Mouse (Mus musculus) midbrain, embryonic 14.5 days (tissue): Measurements from ENCODE around the gene Isg20l2. TPM values are rescaled to one million over a fixed set of nuclear protein-coding genes. Genes with fewer than 3 reads are reported as not detected.

Experiments used
- ATAC-seq: fragments of 200-750 bp; cut with Nextera tagmentation; 2 replicates; pipeline ENCODE4 v1.8.0; 2017; ENCODE audit warnings: moderate number of reproducible peaks, moderate library complexity; ENCODE audit not compliant: low FRiP score, low TSS enrichment
- DNase-seq: peaks from one replicate; pipeline ENCODE4 v3.0.0-alpha.2; 2015
- H3K27ac ChIP-seq: fragments of 300-500 bp; sonication (generic); replicated peaks from 2 replicates; pipeline ENCODE4 v1.5.1; 2014; ENCODE audit warnings: mild to moderate bottlenecking, low read depth, low read length, moderate library complexity
- H3K27me3 ChIP-seq: fragments of 300-500 bp; sonication (generic); 2 replicates; pipeline ENCODE4 v1.6.1; 2014; ENCODE audit warnings: low read length, control low read depth, mixed read lengths; ENCODE audit not compliant: control insufficient read depth, insufficient read depth
- H3K36me3 ChIP-seq: fragments of 300-500 bp; sonication (generic); 2 replicates; pipeline ENCODE4 v1.6.1; 2014; ENCODE audit warnings: low read length, control low read depth; ENCODE audit not compliant: control insufficient read depth, insufficient read depth
- H3K4me1 ChIP-seq: fragments of 300-500 bp; sonication (generic); 2 replicates; pipeline ENCODE4 v1.6.1; 2014; ENCODE audit warnings: mild to moderate bottlenecking, antibody characterized with exemption, low read length, control low read depth; ENCODE audit not compliant: control insufficient read depth, insufficient read depth
- H3K4me2 ChIP-seq: fragments of 300-500 bp; sonication (generic); 2 replicates; pipeline ENCODE4 v1.6.1; 2014; ENCODE audit warnings: mild to moderate bottlenecking, low read length, moderate library complexity
- H3K4me3 ChIP-seq: fragments of 300-500 bp; sonication (generic); replicated peaks from 2 replicates; pipeline ENCODE4 v1.5.1; 2014; ENCODE audit warnings: low read depth, low read length
- H3K9ac ChIP-seq: fragments of 300-500 bp; sonication (generic); replicated peaks from 2 replicates; pipeline ENCODE4 v1.6.1; 2014; ENCODE audit warnings: mild to moderate bottlenecking, low read length, moderate library complexity
- H3K9me3 ChIP-seq: fragments of 300-500 bp; sonication (generic); 2 replicates; pipeline ENCODE4 v1.6.1; 2016; ENCODE audit warnings: low read length, control low read depth, mixed read lengths; ENCODE audit not compliant: control insufficient read depth
- WGBS: fragments of 180-500 bp; shearing (Covaris S2); extraction: QIAGEN DNeasy Blood & Tissue Kit; methylation state at CpG from one replicate; pipeline ENCODE4 v1.1.7; 2014; 5-methylcytosine and 5-hydroxymethylcytosine counted together
- polyA plus RNA-seq: library from polyadenylated mRNA; unstranded; fragments of >200 nt; fragmentation: Nextera tagmentation; extraction: Ambion mirVana; gene quantifications from 2 replicates; pipeline ENCODE4 v1.2.1, GENCODE M21; 2014

The Isg20l2 gene
- polyA plus RNA-seq, 1 experiment from 2014 or later = 23.2 TPM

- Histone ChIP-seq H3K9ac (no peak overlapping the region), H3K4me2 (no peak overlapping the region), H3K9me3 (no peaks in the 10 kb centered on the region), H3K4me3 (no peak overlapping the region), H3K4me1 (peaks cover 12% of the 10 kb centered on the region), H3K27me3 (no peaks in the 10 kb centered on the region), H3K27ac (no peak overlapping the region), H3K36me3 (no peaks in the 10 kb centered on the region)
- WGBS = 39% methylated on average over 4 of the region's 4 CpGs
- ATAC-seq (no peak), DNase-seq (no peak)
Observed at GRCm38 (mm10) chr3:87958476-87958875, 28.4 kb downstream of the Isg20l2 start.

- no peak for DNase-seq
- Histone ChIP-seq H3K27ac (no peak overlapping the region), H3K4me1 (peaks cover 12% of the 10 kb centered on the region), H3K36me3 (no peaks in the 10 kb centered on the region), H3K9me3 (no peaks in the 10 kb centered on the region), H3K4me2 (no peak overlapping the region), H3K4me3 (no peak overlapping the region), H3K9ac (no peak overlapping the region), H3K27me3 (no peaks in the 10 kb centered on the region)
- no peak for ATAC-seq
- 35% methylated on average over 1 of the region's 1 CpGs for WGBS
Observed at GRCm38 (mm10) chr3:87958967-87959366, 28.9 kb downstream of the Isg20l2 start.

GRCm38 (mm10) chr3:87959371-87959770 lies 29.3 kb downstream of the Isg20l2 start:
- no peak overlapping the region for H3K4me3 ChIP-seq
- H3K36me3 ChIP-seq = no peaks in the 10 kb centered on the region
- H3K9me3 ChIP-seq = no peaks in the 10 kb centered on the region
- H3K9ac ChIP-seq = no peak overlapping the region
- no peaks in the 10 kb centered on the region for H3K27me3 ChIP-seq
- DNase-seq (no peak), ATAC-seq (no peak)
- no peak overlapping the region for H3K4me2 ChIP-seq
- 65% methylated on average over 7 of the region's 7 CpGs for WGBS
- peak overlapping the region; percentile 90; the same call in 1 of the 2 replicates for H3K27ac ChIP-seq
- H3K4me1 ChIP-seq = peaks cover 12% of the 10 kb centered on the region

GRCm38 (mm10) chr3:87960191-87960585 lies 30.1 kb downstream of the Isg20l2 start:
- Histone ChIP-seq H3K4me1 (peaks cover 12% of the 10 kb centered on the region), H3K36me3 (no peaks in the 10 kb centered on the region), H3K9ac (peak overlapping the region; percentile 51; the same call in 1 of the 2 replicates), H3K4me3 (peak overlapping the region; percentile 37), H3K27ac (peak overlapping the region; percentile 90), H3K9me3 (no peaks in the 10 kb centered on the region), H3K27me3 (no peaks in the 10 kb centered on the region), H3K4me2 (peak overlapping the region; percentile 70)
- 1% methylated on average over 10 of the region's 10 CpGs for WGBS
- no peak for DNase-seq
- ATAC-seq = no peak

GRCm38 (mm10) chr3:87960586-87961191 lies 30.6 kb downstream of the Isg20l2 start:
- Histone ChIP-seq H3K36me3 (no peaks in the 10 kb centered on the region), H3K4me2 (peak overlapping the region; percentile 70), H3K4me1 (peaks cover 12% of the 10 kb centered on the region), H3K4me3 (peak overlapping the region; percentile 37), H3K9ac (peak overlapping the region; percentile 51), H3K9me3 (no peaks in the 10 kb centered on the region), H3K27ac (peak overlapping the region; percentile 90), H3K27me3 (no peaks in the 10 kb centered on the region)
- under 1% methylated on average over 27 of the region's 27 CpGs for WGBS
- ATAC-seq (peak; percentile 97), DNase-seq (peak; percentile 96)

- 1% methylated on average over 21 of the region's 21 CpGs for WGBS
Observed at GRCm38 (mm10) chr3:87970184-87970938, 40.2 kb downstream of the Isg20l2 start.

GRCm38 (mm10) chr3:87970939-87971488 lies 40.9 kb downstream of the Isg20l2 start, which contains the start of gene Nes:
TSS of gene Nes (plus strand) at chr3:87971078.
- WGBS = under 1% methylated on average over 44 of the region's 44 CpGs
- H3K27me3 ChIP-seq = no peaks in the 10 kb centered on the region
- peaks cover 30% of the 10 kb centered on the region for H3K4me1 ChIP-seq
- H3K27ac ChIP-seq = peak within 1 kb of the TSS; percentile 66
- H3K36me3 ChIP-seq = peaks cover 7% of the 10 kb centered on the region; the same call in 1 of the 2 replicates
- peak; percentile 71 for ATAC-seq
- H3K4me2 ChIP-seq = peak within 1 kb of the TSS; percentile 94
- peak; percentile 91 for DNase-seq
- H3K4me3 ChIP-seq = peak within 1 kb of the TSS; percentile 58
- H3K9ac ChIP-seq = peak within 1 kb of the TSS; percentile 71
- no peaks in the 10 kb centered on the region for H3K9me3 ChIP-seq

More at GRCm38 (mm10) chr3:87970184-87970938, 40.2 kb downstream of the Isg20l2 start:
- Histone ChIP-seq H3K9ac (no peak overlapping the region; the same call in 1 of the 2 replicates), H3K4me1 (peaks cover 30% of the 10 kb centered on the region), H3K27ac (peak overlapping the region; percentile 66), H3K4me3 (peak overlapping the region; percentile 58), H3K27me3 (no peaks in the 10 kb centered on the region), H3K9me3 (no peaks in the 10 kb centered on the region), H3K36me3 (peaks cover under 1% of the 10 kb centered on the region; the same call in 1 of the 2 replicates), H3K4me2 (peak overlapping the region; percentile 94)
- ATAC-seq = no peak
- peak; percentile 89 for DNase-seq

GRCm38 (mm10) chr3:87971489-87972202 lies 41.5 kb downstream of the Isg20l2 start:
- Histone ChIP-seq H3K27ac (peak overlapping the region; percentile 66), H3K9me3 (no peaks in the 10 kb centered on the region), H3K27me3 (no peaks in the 10 kb centered on the region), H3K4me1 (peaks cover 30% of the 10 kb centered on the region), H3K9ac (peak overlapping the region; percentile 71), H3K4me3 (peak overlapping the region; percentile 58), H3K36me3 (peaks cover 7% of the 10 kb centered on the region; the same call in 1 of the 2 replicates), H3K4me2 (peak overlapping the region; percentile 94)
- 0 out of 2 replicates have a peak, but pooled peaks have one; percentile 3 for ATAC-seq
- under 1% methylated on average over 59 of the region's 60 CpGs for WGBS
- DNase-seq = peak; percentile 71
